Mouse (Mus musculus) layer of hippocampus, adult 18-20 months (tissue): Measurements from ENCODE around the gene Olfr1228. TPM values are rescaled to one million over a fixed set of nuclear protein-coding genes. Genes with fewer than 3 reads are reported as not detected.

ENCODE experiments used
- DNase-seq, 2 experiments: peaks; one replicate each; pipeline ENCODE4 v3.0.0; 2022; ENCODE audit warnings: low spot score in 2 of 2
- long read RNA-seq: library from polyadenylated mRNA; stranded (forward); transcript quantifications from one replicate; pipeline ENCODE4 v2.0.0, GENCODE M21; 2021
- total RNA-seq, 2 experiments: library from RNA; stranded (reverse); gene quantifications; 2 replicates each; pipeline ENCODE4 v1.2.3; 2021

Olfr1228 gene
- not detected for total RNA-seq
- long read RNA-seq: 0 reads

- no peak for DNase-seq
Measured at GRCm38 (mm10) chr2:89253962-89254361, at the start of gene Olfr1228. Olfr1228 (minus strand) TSS chr2:89254062.

GRCm38 (mm10) chr2:89297168-89297567, 43.3 kb upstream of the Olfr1228 start, which contains the start of gene Olfr1230:
Olfr1230 (minus strand) TSS chr2:89297268.
- no peak for DNase-seq

- no peak for DNase-seq
Measured at GRCm38 (mm10) chr2:89287914-89288313, 34.1 kb upstream of the Olfr1228 start, which contains the start of gene Olfr1229. Olfr1229 (minus strand) TSS chr2:89288014.

- DNase-seq: no peak
Measured at GRCm38 (mm10) chr2:89199948-89200347, 53.9 kb downstream of the Olfr1228 start, which contains the start of gene Olfr1226. Olfr1226 (minus strand) TSS chr2:89200048.

Other genes starting within 250 kb of the Olfr1228 start
- gene Olfr1215, start 247.1 kb downstream of the Olfr1228 start, total RNA-seq: not detected
- gene Olfr1216, start 235.7 kb downstream of the Olfr1228 start, total RNA-seq: not detected
- not detected for gene Olfr1217, start 222.0 kb downstream of the Olfr1228 start, total RNA-seq
- not detected for gene Olfr1218, start 192.9 kb downstream of the Olfr1228 start, total RNA-seq
- not detected for gene Olfr1219, start 170.5 kb downstream of the Olfr1228 start, total RNA-seq
- gene Olfr1220, start 147.2 kb downstream of the Olfr1228 start, total RNA-seq: not detected
- not detected for gene Olfr1221, start 136.8 kb downstream of the Olfr1228 start, total RNA-seq
- gene Olfr1222, start 121.0 kb downstream of the Olfr1228 start, total RNA-seq: not detected
- not detected for gene Olfr1223, start 102.5 kb downstream of the Olfr1228 start, total RNA-seq
- not detected for gene Olfr1224-ps1, start 90.0 kb downstream of the Olfr1228 start, total RNA-seq
- not detected for gene Olfr1225, start 79.4 kb downstream of the Olfr1228 start, total RNA-seq
- not detected for gene Olfr1226, start 54.0 kb downstream of the Olfr1228 start, total RNA-seq
- gene Olfr1229, start 34.0 kb upstream of the Olfr1228 start, total RNA-seq: not detected
- not detected for gene Olfr1230, start 43.2 kb upstream of the Olfr1228 start, total RNA-seq
- gene Olfr1231, start 53.0 kb upstream of the Olfr1228 start, total RNA-seq: not detected
- gene Olfr1232, start 75.6 kb upstream of the Olfr1228 start, total RNA-seq: not detected
- not detected for gene Olfr1233, start 88.3 kb upstream of the Olfr1228 start, total RNA-seq
- gene Olfr1234, start 110.8 kb upstream of the Olfr1228 start, total RNA-seq: not detected
- gene Olfr1238, start 155.6 kb upstream of the Olfr1228 start, total RNA-seq: not detected
- not detected for gene Olfr1239, start 166.3 kb upstream of the Olfr1228 start, total RNA-seq
- not detected for gene Olfr1240, start 188.9 kb upstream of the Olfr1228 start, total RNA-seq
- gene Olfr1241, start 233.1 kb upstream of the Olfr1228 start, total RNA-seq: not detected
- not detected for gene Olfr1242, start 244.3 kb upstream of the Olfr1228 start, total RNA-seq